Mouse (Mus musculus) E14TG2a.4 (cell line): Measurements from ENCODE around the gene Dusp22.

ENCODE experiments used
- CTCF ChIP-seq: conservative IDR thresholded peaks from 2 replicates; pipeline ENCODE4 v1.5.1; 2014; ENCODE audit warnings: low read length
- NANOG ChIP-seq: IDR thresholded peaks from 2 replicates; pipeline ENCODE4 v1.6.1; 2014; ENCODE audit warnings: borderline replicate concordance, low read length, mixed read lengths
- POU5F1 ChIP-seq: IDR thresholded peaks from 2 replicates; pipeline ENCODE4 v1.6.1; 2014; ENCODE audit warnings: low read length, borderline replicate concordance

DNA sequence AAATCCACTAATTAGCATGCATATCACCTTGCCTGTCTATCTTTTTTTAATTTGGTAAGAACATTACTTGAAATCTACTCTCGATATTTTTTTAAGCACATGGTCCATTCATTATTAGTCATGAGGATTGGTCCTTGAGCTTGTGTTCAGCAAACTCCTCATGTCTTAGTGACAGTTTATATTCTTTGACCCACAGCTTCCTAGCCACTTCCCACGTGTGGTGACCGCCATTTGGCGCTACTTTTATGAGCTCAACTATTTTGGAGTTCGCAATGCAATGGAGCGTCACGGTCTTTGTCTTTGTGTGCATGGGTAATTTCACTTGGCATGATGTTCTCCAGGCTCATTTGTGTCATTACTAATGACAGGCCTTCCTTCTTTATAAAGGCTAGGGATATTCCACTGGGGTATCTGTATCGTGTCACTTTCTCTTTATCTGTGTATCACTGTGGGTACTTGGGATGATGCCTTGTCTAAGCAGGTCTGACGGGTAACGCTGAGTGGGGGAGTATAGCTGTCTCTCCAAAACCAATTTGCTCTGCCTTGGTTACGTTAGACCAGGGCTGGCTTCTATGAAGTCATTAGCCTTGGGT lies 99.1 kb downstream of the Dusp22 start:
- no peak for TF ChIP-seq CTCF
- TF ChIP-seq POU5F1, result no peak
- no peak for TF ChIP-seq NANOG
